Mouse (Mus musculus): ENCODE data around the gene Rap1gap2. TPM values are rescaled to one million over a fixed set of nuclear protein-coding genes. Genes with fewer than 3 reads are reported as not detected.

The Rap1gap2 gene
- 10 to 100 TPM in 1 of 2 experiments, 1 to 10 TPM in 1; 6.2 to 10.7 TPM for total RNA-seq (2021)
- long read RNA-seq, experiment 1, partial matches to known transcripts, result 0 of 2 reads
- long read RNA-seq, experiment 1, other reads (novel, unspliced or antisense), result 2 of 2 reads
- long read RNA-seq, experiment 2, partial matches to known transcripts, result 0 of 3 reads
- long read RNA-seq, experiment 2, other reads (novel, unspliced or antisense), result 3 of 3 reads

DNA sequence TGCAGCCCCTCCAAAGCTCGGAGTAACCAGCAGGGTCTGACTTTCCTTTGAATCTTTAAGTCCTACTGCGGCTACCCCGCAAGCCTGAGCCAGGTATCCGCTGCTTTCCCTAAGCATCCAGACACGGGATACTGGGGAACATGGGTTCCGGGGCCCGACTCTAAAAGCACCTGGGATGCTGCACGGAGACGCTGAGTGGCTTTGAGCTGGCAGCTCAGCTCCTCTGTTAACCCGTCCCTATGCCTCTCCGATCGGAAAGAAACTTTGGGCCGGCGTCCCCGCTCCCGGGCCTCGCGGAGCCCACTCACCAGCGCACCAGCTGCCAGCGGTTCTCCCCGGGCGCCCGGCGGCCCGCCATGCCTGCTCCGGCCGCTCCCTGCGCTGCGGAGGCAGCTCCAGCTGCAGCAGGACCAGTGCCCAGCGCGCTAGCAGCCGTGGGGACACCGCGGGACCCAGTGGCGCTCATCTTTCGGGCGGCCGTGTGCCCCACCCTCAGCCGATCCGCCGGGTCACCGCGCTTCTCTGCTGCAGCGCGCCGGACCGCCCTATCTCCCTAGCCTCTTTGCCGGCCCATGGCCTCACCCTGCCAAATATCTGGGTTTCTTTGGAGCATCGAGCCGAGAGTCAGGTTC, at the start of gene Rap1gap2:
TSS of gene Rap1gap2 (minus strand) at position 371 of the 632 bp plus-strand sequence.
- DNase-seq, result no peak

- no peak for DNase-seq
Observed at GRCm38 (mm10) chr11:74660336-74660735, 49.6 kb upstream of the Rap1gap2 start.

DNA sequence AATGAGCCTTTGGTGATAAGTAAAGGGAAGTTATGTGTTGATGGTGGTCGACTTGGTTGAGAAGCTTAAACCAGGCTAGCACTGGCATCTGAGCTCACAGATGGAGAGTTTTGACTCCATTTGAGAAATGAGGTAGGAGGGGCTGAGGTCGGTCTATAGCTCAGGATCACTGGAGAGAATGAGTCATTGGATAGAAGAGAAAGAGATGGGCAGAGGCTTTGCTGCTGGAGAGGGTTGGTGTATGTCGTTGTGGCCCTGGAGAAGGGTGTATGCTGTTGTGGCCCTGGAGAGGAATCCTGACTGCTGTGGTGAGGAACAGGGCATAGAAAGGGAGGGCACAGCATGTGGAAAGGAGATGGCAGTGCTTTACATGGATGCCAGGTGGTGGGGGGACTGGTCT, 45.2 kb upstream of the Rap1gap2 start:
- DNase-seq, result no peak

DNA sequence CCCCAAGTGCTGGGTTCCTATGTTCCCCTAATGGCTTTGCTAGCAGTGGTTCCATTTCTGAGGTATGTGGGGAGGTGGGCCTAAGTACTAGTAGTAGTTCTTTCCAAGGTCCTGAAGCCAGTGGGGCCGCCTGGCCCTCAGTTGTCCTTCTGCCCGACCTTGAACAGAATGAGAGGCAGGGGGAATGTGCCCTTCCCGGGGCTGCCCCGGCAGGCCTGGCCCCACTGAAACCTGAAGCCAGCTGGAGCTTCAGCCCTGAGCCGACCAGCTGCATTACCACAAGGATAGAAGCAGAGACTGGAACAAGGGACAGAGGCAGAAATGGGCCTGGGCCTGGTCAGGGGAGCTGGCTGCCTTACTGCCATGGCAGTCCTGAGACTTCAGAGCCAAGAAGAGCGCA, 42.7 kb upstream of the Rap1gap2 start:
- peak; percentile 65 for DNase-seq

DNA sequence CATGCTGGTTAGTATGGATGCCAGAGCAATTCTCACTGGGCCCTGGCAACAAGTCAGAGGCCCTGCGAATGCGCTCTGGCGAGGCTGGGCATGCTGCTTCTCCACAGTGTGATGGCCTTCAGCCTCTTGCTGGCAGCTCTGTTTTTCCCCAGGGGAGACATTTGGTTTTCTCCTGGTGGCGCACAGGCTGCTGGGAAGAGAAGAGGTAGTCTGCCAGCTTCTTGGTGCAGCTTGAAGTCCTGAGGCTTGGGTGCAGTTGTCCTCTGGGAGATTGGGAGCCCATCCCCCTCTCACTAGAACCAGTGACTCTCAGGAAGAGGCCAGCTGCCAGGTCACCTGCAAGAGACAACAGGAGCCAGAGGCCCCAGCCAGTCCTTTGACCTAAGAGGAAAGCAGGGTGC, 42.1 kb upstream of the Rap1gap2 start:
- DNase-seq, result peak; percentile 51

DNA sequence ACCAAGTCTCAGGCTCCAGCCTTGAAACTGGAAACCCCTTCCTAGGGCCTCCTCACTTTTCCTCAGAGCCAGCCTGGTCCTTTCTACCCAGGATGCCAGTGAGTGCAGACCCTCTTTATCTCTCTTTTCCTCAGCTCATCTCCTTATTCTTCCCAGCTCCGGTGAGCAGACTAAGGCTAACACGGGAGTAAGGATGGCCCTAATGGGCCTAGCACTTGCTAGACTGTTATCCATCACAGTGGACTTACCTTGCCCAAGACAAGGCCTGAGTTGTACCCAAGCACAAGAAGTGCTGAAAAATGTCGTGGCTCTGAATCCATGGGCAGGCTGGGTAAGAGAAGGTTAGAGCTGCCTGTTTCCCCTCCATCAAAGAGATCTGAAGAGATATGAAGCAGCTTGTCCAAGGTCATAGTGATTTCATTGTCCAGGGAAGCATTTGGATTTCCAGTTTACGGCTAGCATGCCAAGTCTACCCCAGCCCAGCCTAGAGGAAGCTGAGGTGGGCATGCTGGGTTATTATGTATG, 39.9 kb upstream of the Rap1gap2 start:
- DNase-seq, result no peak

GRCm38 (mm10) chr11:74649647-74650551, 39.2 kb upstream of the Rap1gap2 start:
- DNase-seq, result no peak

DNA sequence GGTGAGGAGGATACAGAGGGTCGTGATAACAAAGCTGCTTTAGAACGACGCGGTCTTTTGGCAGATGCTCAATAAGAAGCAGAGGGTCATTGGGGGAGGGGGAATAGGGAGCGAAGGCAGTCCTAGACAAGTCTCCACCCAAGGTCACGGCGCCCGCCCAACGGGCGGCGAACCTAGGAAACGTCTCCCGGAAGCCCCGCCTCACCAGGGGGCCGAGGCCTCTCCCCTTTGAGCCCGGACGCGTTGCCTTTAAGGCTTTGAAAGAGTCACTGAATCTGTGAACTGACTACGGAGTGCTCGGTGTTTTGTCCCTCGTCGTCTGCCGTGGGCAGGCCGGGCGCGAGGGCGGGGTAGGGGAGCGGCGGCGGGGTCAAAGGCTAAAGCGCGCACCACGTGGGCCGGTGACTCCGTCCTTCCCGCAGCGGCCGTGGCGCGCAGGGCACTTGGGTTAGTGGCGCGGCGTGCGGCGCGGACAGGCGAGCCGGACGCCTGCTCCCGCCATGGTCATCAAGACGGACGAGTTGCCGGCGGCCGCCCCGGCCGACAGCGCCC, 38.5 kb upstream of the Rap1gap2 start, which contains the start of gene Cluh:
TSS of gene Cluh (plus strand) at position 401 of the 552 bp plus-strand sequence.
- peak; percentile 98 for DNase-seq

DNA sequence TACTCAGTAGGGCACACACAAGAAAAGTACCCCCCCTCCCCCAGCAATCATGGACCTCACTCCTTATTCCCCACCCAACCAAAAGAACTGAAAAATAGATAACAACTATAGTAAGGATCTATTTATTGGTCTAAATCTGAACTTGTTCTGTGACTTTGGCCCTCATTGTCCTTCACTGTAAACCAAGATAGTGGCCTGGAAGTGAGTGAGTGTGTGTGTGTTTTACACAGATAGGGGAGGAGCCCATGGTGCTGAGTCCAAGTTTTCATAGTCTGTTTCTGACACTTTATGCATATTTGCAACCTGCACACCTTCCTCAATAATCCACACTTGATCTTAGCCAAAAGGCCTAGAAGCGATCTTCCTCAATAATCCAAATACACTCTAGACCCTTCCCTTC, 38.0 kb upstream of the Rap1gap2 start:
- no peak for DNase-seq

DNA sequence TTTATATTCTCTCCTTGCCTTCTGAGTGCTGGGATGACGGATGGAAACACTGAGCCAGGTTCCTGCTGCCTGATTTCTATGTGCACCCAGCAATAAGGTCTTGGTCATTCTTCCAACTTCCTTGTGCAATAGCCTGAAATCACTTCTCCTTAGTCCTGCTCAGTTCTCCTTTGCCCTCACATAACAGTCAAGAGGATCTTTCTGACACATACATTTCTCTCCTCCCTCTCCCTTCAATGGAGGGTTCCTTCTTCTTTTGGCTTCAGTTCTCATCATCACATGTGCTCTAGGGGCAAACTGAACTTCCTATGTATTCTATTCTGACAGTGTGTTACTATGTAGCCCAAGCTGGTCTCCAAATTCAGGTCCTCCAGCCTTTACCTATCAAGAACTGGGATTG, 37.3 kb upstream of the Rap1gap2 start:
- DNase-seq, result no peak

DNA sequence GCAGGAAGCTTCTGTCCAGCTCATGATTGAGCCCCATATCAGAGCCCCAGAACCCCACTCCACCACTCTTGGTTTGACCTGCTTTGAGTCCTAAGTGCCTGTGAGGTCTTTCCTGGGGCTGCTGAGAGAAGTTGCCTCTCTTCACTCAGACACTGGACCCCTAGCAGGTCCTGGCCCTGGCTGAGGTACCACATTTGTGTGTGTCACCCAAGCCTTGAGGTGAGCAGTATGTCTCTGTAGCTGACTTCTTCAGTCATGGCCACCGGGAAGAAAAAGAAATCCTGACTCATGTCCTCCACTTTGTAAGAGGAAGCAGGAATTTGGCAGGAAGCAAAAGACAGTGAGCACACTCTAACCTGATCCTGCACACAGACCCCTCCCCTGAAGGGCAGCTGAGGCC, 28.9 kb upstream of the Rap1gap2 start:
- DNase-seq, result no peak

DNA sequence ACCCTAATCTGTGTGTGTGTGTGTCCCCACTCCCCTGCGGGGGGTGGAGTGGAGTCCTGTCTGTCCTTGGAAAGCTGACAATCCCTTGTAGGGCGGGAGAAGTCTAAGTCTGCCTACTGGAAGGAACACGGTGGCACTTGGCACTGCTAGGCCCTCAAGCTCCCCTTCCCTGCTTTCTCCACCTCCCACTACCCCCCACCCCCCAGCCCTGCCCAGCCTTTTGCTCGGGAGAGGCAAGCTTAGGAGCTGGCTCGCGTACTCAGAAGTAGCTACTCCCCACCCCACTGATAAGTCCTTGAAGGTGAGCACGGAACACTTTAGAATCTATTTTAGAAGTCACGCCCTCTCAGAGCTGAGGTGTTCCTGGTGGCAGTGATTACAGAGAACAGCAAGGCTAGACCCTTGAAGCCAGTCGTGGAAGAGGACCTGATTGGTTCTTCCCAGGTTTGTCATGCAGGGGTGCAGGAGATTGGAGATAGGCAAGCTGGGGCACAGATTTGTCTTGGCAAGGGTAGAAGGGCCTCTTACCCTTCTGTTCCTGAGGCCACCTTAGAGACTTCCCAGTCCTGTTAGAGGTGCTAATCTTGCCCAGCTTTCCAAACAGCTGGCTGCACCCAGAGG, 28.2 kb upstream of the Rap1gap2 start:
- DNase-seq, result no peak

DNA sequence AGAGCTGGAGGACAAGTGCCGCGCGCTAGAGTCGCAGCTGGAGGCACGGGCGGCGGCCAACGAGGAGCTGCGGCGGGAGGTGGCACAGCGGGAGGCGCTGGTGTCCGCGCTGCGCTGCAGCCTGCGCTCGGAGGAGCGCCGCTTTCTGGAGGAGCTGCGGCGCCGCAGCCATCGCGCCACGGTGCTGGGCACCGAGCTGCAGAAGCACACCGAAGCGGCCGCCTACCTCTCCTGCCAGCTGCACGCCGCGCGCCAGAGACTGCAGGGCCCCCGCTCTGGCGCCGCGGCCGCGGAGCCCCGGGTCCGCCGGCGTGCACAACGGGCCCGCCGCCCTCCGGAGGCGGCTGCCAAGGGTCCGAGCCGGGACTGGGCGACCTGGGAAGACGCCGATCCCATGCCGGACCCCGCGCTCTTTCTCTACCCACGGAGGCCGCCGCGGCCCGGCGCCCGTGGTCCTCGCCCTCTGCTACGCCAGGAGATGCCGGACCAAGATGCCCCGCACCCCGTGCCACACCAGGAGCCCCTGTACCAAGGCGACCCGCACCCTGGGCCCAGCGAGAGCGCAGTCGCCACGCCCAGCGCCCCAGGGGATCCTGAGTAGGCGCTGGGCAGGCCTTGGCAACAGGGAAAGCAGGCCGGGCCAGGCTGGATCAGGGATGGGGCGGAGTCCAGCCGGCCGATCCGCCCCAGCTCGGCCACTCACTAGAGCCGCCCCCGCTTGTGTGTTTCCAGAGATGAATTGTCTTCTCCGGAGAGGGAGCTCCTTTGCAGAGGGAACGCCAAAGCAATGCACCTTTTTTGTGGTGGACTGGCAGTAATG, 27.5 kb upstream of the Rap1gap2 start:
- peak; percentile 82 for DNase-seq

DNA sequence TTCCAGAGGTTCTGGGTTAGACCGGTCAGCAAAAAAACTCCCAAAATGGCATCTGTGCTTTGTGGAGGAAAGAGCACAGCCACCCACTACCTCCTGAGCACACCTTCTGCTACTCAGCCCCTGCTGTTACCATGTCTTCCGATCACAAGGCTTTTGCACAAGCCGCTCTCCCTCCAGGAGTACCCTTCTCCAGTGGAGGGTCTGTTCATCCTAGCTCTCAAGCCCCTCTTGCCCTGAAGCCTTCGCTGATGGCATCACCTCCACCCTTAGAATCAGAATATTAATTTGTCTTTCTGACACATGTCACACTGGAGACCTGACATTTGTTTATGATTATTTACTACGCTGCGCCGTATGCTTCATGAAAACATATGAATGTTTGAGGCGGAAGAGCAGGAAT, 26.8 kb upstream of the Rap1gap2 start:
- no peak for DNase-seq

DNA sequence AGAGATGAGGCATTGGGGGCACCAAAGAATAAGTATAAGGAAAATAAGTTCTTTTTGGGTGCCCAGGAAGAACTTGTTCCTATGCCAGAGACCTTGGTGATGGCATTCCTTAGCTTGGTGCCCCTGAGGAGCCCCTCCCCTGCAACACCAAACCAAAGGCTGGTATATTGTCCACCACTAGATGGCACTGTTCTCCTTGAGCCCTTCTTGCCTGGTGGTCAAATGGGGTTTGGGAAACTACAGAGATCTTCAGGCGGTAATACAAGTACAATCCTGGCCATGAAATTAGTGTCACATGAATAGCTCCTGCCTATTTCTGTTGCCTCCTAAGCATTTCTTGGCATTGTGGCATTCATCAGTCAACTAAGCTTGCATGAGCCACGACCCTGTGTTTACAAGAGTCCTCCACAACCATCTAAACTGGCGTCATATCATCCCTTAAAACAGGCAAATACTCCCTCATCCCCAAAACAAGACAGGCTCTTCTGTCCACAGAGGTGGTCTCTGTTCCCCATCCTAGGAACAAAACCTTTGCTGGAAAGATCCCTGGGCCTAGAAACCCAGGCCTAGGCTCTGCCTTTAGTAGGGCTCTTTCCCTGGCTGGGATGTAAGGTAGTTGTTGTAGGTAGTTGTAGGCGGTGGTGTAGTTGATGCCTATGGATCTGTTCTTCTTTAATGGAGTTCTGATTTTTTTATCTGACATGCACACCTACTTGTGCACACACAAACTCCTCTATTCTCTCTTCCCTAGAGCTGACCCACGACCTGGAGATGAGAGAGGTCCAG, 24.0 kb upstream of the Rap1gap2 start:
- DNase-seq, result no peak

- no peak for DNase-seq
Observed at GRCm38 (mm10) chr11:74631880-74632789, 21.4 kb upstream of the Rap1gap2 start.

DNA sequence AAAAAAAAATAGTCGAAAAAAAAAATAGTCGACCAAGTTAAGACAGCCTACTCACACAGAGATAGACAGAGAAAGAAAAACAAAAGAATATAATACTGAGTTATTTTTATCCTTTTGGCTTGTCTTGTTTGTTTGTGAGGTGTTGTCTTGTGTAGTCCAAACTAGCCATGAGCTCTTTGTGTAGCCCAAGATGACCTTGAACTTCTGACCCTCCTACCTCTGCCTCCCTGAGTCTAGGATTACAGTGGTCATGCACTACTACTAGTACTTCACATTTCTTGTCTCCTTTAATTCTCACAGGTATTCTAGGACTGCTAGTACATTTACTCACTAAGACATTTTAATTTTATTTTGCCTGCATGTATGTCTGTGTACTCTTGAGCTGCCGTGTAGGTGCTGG, 16.8 kb upstream of the Rap1gap2 start:
- DNase-seq, result no peak

GRCm38 (mm10) chr11:74625333-74625732, 14.6 kb upstream of the Rap1gap2 start:
- DNase-seq, result no peak

DNA sequence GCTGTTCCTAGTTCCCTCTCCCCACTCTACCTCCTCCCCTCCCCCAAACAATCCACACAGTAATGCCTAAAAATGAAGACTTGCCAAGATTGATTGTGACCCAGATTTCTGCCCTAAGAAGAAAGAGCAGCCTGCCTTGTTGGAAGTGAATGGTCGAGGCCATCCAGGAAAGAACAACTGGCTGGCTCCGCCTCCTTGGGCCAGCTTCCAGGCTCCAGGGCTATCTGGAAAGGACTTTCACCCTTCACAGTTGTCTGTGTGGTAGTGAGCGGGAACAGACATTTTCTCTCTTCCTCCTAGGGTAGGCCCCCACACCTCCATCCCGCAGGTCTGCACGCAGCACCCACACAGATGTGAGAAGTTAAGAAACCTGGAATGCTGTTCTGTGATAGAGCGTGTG, 13.0 kb upstream of the Rap1gap2 start:
- no peak for DNase-seq
